Mouse (Mus musculus): ENCODE measurements at regions not wholly inside any gene's neighbourhood (a gene's known extent, or its start where the extent isn't known, plus 50 kb on each side); places are given as distances from the start of the nearest gene placed in this dataset.
A peak's percentile ranks its signal among the peaks of the same experiment; 100 is the strongest.

- no peak for DNase-seq (ENCODE audit: low spot score in 2 of 2)
Observed at GRCm38 (mm10) chr5:132661266-132661665, 118.1 kb upstream of the Auts2 start.

- no peak for DNase-seq (ENCODE audit: low spot score in 2 of 2)
Observed at GRCm38 (mm10) chr5:132660036-132660435, 116.9 kb upstream of the Auts2 start.

- DNase-seq (ENCODE audit: low spot score in 2 of 2): no peak
Observed at GRCm38 (mm10) chr5:132654382-132654781, 111.2 kb upstream of the Auts2 start.

GRCm38 (mm10) chr5:132653694-132654300 lies 110.7 kb upstream of the Auts2 start:
- peak in 1 of 2 experiments; percentile 31 for DNase-seq (ENCODE audit: low spot score in 2 of 2)

- no peak for DNase-seq (ENCODE audit: low spot score in 2 of 2)
Observed at GRCm38 (mm10) chr5:132652201-132652600, 109.1 kb upstream of the Auts2 start.

- no peak for DNase-seq (ENCODE audit: low spot score in 2 of 2)
Observed at GRCm38 (mm10) chr5:132649771-132650170, 106.6 kb upstream of the Auts2 start.

GRCm38 (mm10) chr5:132648751-132649150 lies 105.6 kb upstream of the Auts2 start:
- no peak for DNase-seq (ENCODE audit: low spot score in 2 of 2)

GRCm38 (mm10) chr5:132644646-132645172 lies 101.6 kb upstream of the Auts2 start:
- no peak for DNase-seq (ENCODE audit: low spot score in 2 of 2)

GRCm38 (mm10) chr5:132643270-132643669 lies 100.1 kb upstream of the Auts2 start:
- DNase-seq (ENCODE audit: low spot score in 2 of 2): no peak

GRCm38 (mm10) chr5:132633198-132633884 lies 90.2 kb upstream of the Auts2 start:
- DNase-seq (ENCODE audit: low spot score in 2 of 2): peak in 1 of 2 experiments; percentile 26

- DNase-seq (ENCODE audit: low spot score in 2 of 2): no peak
Observed at GRCm38 (mm10) chr5:132621751-132622150, 78.6 kb upstream of the Auts2 start.

- no peak for DNase-seq (ENCODE audit: low spot score in 2 of 2)
Observed at GRCm38 (mm10) chr5:132617241-132617640, 74.1 kb upstream of the Auts2 start.

GRCm38 (mm10) chr5:132609251-132609650 lies 66.1 kb upstream of the Auts2 start:
- DNase-seq (ENCODE audit: low spot score in 2 of 2): no peak

- DNase-seq (ENCODE audit: low spot score in 2 of 2): peak; percentile 25 to 44
Observed at GRCm38 (mm10) chr5:132606216-132606615, 63.1 kb upstream of the Auts2 start.

- DNase-seq (ENCODE audit: low spot score in 2 of 2): no peak
Observed at GRCm38 (mm10) chr5:132594796-132595195, 51.7 kb upstream of the Auts2 start.

Measured in right cerebral cortex, postnatal 10 days (tissue).